Mouse (Mus musculus) heart, embryonic 10.5 days (tissue): ENCODE results near the gene Myh3. TPM values are rescaled to one million over a fixed set of nuclear protein-coding genes. Genes with fewer than 3 reads are reported as not detected.

Source experiments
- DNase-seq: peaks from one replicate; pipeline ENCODE4 v3.0.0-alpha.2; 2017; ENCODE audit warnings: low spot score
- H3K27ac ChIP-seq: fragments of 300-500 bp; sonication (generic); 2 replicates; pipeline ENCODE4 v1.5.1; 2016; ENCODE audit warnings: mild to moderate bottlenecking
- H3K27me3 ChIP-seq: fragments of 300-500 bp; sonication (generic); 2 replicates; pipeline ENCODE4 v1.6.1; 2016; ENCODE audit warnings: mild to moderate bottlenecking; ENCODE audit not compliant: poor library complexity, insufficient read depth, severe bottlenecking
- H3K36me3 ChIP-seq: fragments of 300-500 bp; sonication (generic); 2 replicates; pipeline ENCODE4 v1.6.1; 2016; ENCODE audit warnings: mild to moderate bottlenecking, moderate library complexity
- H3K4me1 ChIP-seq: fragments of 300-500 bp; sonication (generic); 2 replicates; pipeline ENCODE4 v1.6.1; 2016; ENCODE audit warnings: mild to moderate bottlenecking
- H3K4me3 ChIP-seq: fragments of 300-500 bp; sonication (generic); 2 replicates; pipeline ENCODE4 v1.5.1; 2016; ENCODE audit warnings: mild to moderate bottlenecking, moderate library complexity
- H3K9me3 ChIP-seq: fragments of 300-500 bp; sonication (generic); 2 replicates; pipeline ENCODE4 v1.6.1; 2016; ENCODE audit warnings: mild to moderate bottlenecking, moderate library complexity
- WGBS: fragments of 180-500 bp; shearing (Covaris S2); methylation state at CpG from one replicate; pipeline ENCODE4 v1.1.7; 2016; 5-methylcytosine and 5-hydroxymethylcytosine counted together
- polyA plus RNA-seq: library from polyadenylated mRNA; unstranded; fragments of >200 nt; fragmentation: Nextera tagmentation; extraction: Ambion mirVana; gene quantifications from 2 replicates; pipeline ENCODE4 v1.2.1, GENCODE M21; 2016

Myh3 gene
- polyA plus RNA-seq, 1 experiment from 2014 or later: 0.04 TPM

GRCm38 (mm10) chr11:67114261-67114660 is 36.2 kb downstream of the Myh3 start:
- 88% methylated on average over 5 of the region's 5 CpGs for WGBS
- Histone ChIP-seq H3K27ac (no peak overlapping the region), H3K4me1 (no peaks in the 10 kb centered on the region), H3K9me3 (no peaks in the 10 kb centered on the region), H3K36me3 (no peaks in the 10 kb centered on the region), H3K27me3 (peaks cover 11% of the 10 kb centered on the region; the same call in 1 of the 2 replicates), H3K4me3 (no peak overlapping the region)
- no peak for DNase-seq

GRCm38 (mm10) chr11:67114901-67115300 is 36.8 kb downstream of the Myh3 start:
- DNase-seq: no peak
- Histone ChIP-seq H3K4me3 (no peak overlapping the region), H3K36me3 (no peaks in the 10 kb centered on the region), H3K27ac (no peak overlapping the region), H3K27me3 (peaks cover 11% of the 10 kb centered on the region; the same call in 1 of the 2 replicates), H3K4me1 (peaks cover 4% of the 10 kb centered on the region; the same call in 1 of the 2 replicates), H3K9me3 (no peaks in the 10 kb centered on the region)
- whole genome bisulfite sequencing: 82% methylated on average over 12 of the region's 12 CpGs

- no peaks in the 10 kb centered on the region for H3K27me3 ChIP-seq
- no peak for DNase-seq
- WGBS: 76% methylated on average over 5 of the region's 5 CpGs
- H3K36me3 ChIP-seq: no peaks in the 10 kb centered on the region
- H3K27ac ChIP-seq: no peak overlapping the region
- no peak overlapping the region for H3K4me3 ChIP-seq
- H3K9me3 ChIP-seq: no peaks in the 10 kb centered on the region
- H3K4me1 ChIP-seq: peaks cover 6% of the 10 kb centered on the region
These were observed 38.6 kb downstream of the Myh3 start for GRCm38 (mm10) chr11:67116725-67117124.

GRCm38 (mm10) chr11:67119539-67120070 is 41.5 kb downstream of the Myh3 start:
- H3K27ac ChIP-seq: no peak overlapping the region
- peaks cover 6% of the 10 kb centered on the region for H3K4me1 ChIP-seq
- H3K4me3 ChIP-seq: no peak overlapping the region
- no peaks in the 10 kb centered on the region for H3K36me3 ChIP-seq
- no peaks in the 10 kb centered on the region for H3K9me3 ChIP-seq
- 36% methylated on average over 4 of the region's 4 CpGs for WGBS
- no peaks in the 10 kb centered on the region for H3K27me3 ChIP-seq
- no peak for DNase-seq

- Histone ChIP-seq H3K27ac (no peak overlapping the region), H3K4me3 (no peak overlapping the region), H3K4me1 (peaks cover 6% of the 10 kb centered on the region), H3K9me3 (no peaks in the 10 kb centered on the region), H3K27me3 (no peaks in the 10 kb centered on the region), H3K36me3 (no peaks in the 10 kb centered on the region)
- 56% methylated on average over 12 of the region's 12 CpGs for WGBS
- DNase-seq: no peak
These were observed 42.7 kb downstream of the Myh3 start for GRCm38 (mm10) chr11:67120697-67121294.

GRCm38 (mm10) chr11:67124943-67125342 is 46.8 kb downstream of the Myh3 start:
- H3K9me3 ChIP-seq: no peaks in the 10 kb centered on the region
- H3K27ac ChIP-seq: no peak overlapping the region
- peaks cover 3% of the 10 kb centered on the region; the same call in 1 of the 2 replicates for H3K4me1 ChIP-seq
- no peaks in the 10 kb centered on the region for H3K36me3 ChIP-seq
- no peaks in the 10 kb centered on the region for H3K27me3 ChIP-seq
- 85% methylated on average over 7 of the region's 7 CpGs for WGBS
- H3K4me3 ChIP-seq: no peak overlapping the region
- DNase-seq: no peak

- peaks cover 3% of the 10 kb centered on the region; the same call in 1 of the 2 replicates for H3K4me1 ChIP-seq
- no peaks in the 10 kb centered on the region for H3K27me3 ChIP-seq
- DNase-seq: no peak
- 69% methylated on average over 17 of the region's 17 CpGs for WGBS
- no peak overlapping the region for H3K4me3 ChIP-seq
- no peak overlapping the region for H3K27ac ChIP-seq
- no peaks in the 10 kb centered on the region for H3K36me3 ChIP-seq
- H3K9me3 ChIP-seq: no peaks in the 10 kb centered on the region
These were observed 47.3 kb downstream of the Myh3 start for GRCm38 (mm10) chr11:67125361-67125760.

GRCm38 (mm10) chr11:67133526-67133925 is 55.4 kb downstream of the Myh3 start:
- H3K4me3 ChIP-seq: no peak overlapping the region
- H3K9me3 ChIP-seq: no peaks in the 10 kb centered on the region
- no peaks in the 10 kb centered on the region for H3K27me3 ChIP-seq
- WGBS: 72% methylated on average over 2 of the region's 2 CpGs
- no peaks in the 10 kb centered on the region for H3K36me3 ChIP-seq
- no peaks in the 10 kb centered on the region for H3K4me1 ChIP-seq
- DNase-seq: no peak
- H3K27ac ChIP-seq: no peak overlapping the region

- Histone ChIP-seq H3K9me3 (no peaks in the 10 kb centered on the region), H3K36me3 (no peaks in the 10 kb centered on the region), H3K27ac (no peak overlapping the region), H3K27me3 (no peaks in the 10 kb centered on the region), H3K4me3 (no peak overlapping the region), H3K4me1 (no peaks in the 10 kb centered on the region)
- no peak for DNase-seq
- WGBS: 81% methylated on average over 6 of the region's 6 CpGs
These were observed 56.6 kb downstream of the Myh3 start for GRCm38 (mm10) chr11:67134654-67135053.

GRCm38 (mm10) chr11:67135532-67135931 is 57.4 kb downstream of the Myh3 start:
- no peaks in the 10 kb centered on the region for H3K36me3 ChIP-seq
- WGBS: 80% methylated on average over 2 of the region's 2 CpGs

GRCm38 (mm10) chr11:67139556-67139955 is 61.5 kb downstream of the Myh3 start:
- no peaks in the 10 kb centered on the region for H3K9me3 ChIP-seq
- H3K4me3 ChIP-seq: no peak overlapping the region
- no peak for DNase-seq
- no peaks in the 10 kb centered on the region for H3K27me3 ChIP-seq
- WGBS: 77% methylated on average over 8 of the region's 8 CpGs
- H3K36me3 ChIP-seq: no peaks in the 10 kb centered on the region
- H3K27ac ChIP-seq: no peak overlapping the region
- H3K4me1 ChIP-seq: no peaks in the 10 kb centered on the region

More at GRCm38 (mm10) chr11:67135532-67135931, 57.4 kb downstream of the Myh3 start:
- no peak overlapping the region for H3K4me3 ChIP-seq
- no peaks in the 10 kb centered on the region for H3K9me3 ChIP-seq
- H3K27ac ChIP-seq: no peak overlapping the region
- no peaks in the 10 kb centered on the region for H3K4me1 ChIP-seq
- no peaks in the 10 kb centered on the region for H3K27me3 ChIP-seq
- DNase-seq: no peak

GRCm38 (mm10) chr11:67140175-67140574 is 62.1 kb downstream of the Myh3 start:
- Histone ChIP-seq H3K9me3 (no peaks in the 10 kb centered on the region), H3K36me3 (no peaks in the 10 kb centered on the region), H3K4me1 (no peaks in the 10 kb centered on the region), H3K27me3 (no peaks in the 10 kb centered on the region), H3K27ac (no peak overlapping the region), H3K4me3 (no peak overlapping the region)
- WGBS: 78% methylated on average over 5 of the region's 5 CpGs
- DNase-seq: no peak

- Histone ChIP-seq H3K4me3 (no peak overlapping the region), H3K36me3 (no peaks in the 10 kb centered on the region), H3K4me1 (no peaks in the 10 kb centered on the region), H3K27me3 (no peaks in the 10 kb centered on the region), H3K9me3 (no peaks in the 10 kb centered on the region), H3K27ac (no peak overlapping the region)
- no peak for DNase-seq
- WGBS: 74% methylated on average over 6 of the region's 6 CpGs
These were observed 62.9 kb downstream of the Myh3 start for GRCm38 (mm10) chr11:67141031-67141430.

- WGBS: 54% methylated on average over 4 of the region's 4 CpGs
- no peaks in the 10 kb centered on the region for H3K9me3 ChIP-seq
- H3K36me3 ChIP-seq: no peaks in the 10 kb centered on the region
- DNase-seq: no peak
- no peak overlapping the region for H3K27ac ChIP-seq
- no peaks in the 10 kb centered on the region for H3K27me3 ChIP-seq
- H3K4me3 ChIP-seq: no peak overlapping the region
- H3K4me1 ChIP-seq: no peaks in the 10 kb centered on the region
These were observed 63.9 kb downstream of the Myh3 start for GRCm38 (mm10) chr11:67142047-67142446.
